Mouse (Mus musculus): ENCODE data around the gene Cyp19a1. TPM values are rescaled to one million over a fixed set of nuclear protein-coding genes. Genes with fewer than 3 reads are reported as not detected.

Gene Cyp19a1
- polyA plus RNA-seq, 1 experiment from 2014 or later: 0.62 TPM

DNA sequence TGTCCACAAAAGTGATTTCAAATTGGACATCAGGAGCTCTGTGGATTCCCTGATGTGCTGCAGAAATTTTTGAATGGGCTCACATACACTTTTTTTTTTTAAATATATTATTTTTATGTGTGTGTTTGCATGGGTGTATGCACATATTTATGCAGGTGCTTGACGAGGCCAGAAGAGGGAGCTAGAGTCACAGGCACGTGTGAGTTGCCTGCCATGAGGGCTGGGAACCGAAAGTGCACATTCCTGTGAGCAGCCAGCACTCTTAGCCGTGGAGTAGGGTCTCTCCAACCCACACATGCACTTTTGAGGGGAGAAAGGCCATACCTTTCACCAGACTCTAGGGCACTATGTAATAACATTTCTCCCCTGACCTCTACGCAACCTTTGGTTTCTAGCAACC is 73.1 kb downstream of the Cyp19a1 start:
- no peak for ATAC-seq
- Histone ChIP-seq H3K27ac (ENCODE audit: low read length) (no peak overlapping the region), H3K9me3 (replicated peaks; ENCODE audit: control insufficient read depth, low read length, poor library complexity, severe bottlenecking) (no peaks in the 10 kb centered on the region), H3K36me3 (ENCODE audit: control insufficient read depth, insufficient read depth, low read length) (no peaks in the 10 kb centered on the region), H3K4me2 (ENCODE audit: low read length) (no peak overlapping the region), H3K4me1 (ENCODE audit: control insufficient read depth, insufficient read depth, low read length) (no peaks in the 10 kb centered on the region), H3K27me3 (ENCODE audit: control insufficient read depth, insufficient read depth, low read depth, low read length) (no peaks in the 10 kb centered on the region), H3K9ac (ENCODE audit: low read depth, low read length) (no peak overlapping the region), H3K4me3 (ENCODE audit: low read depth, low read length) (no peak overlapping the region)
- WGBS: 71% methylated on average over 5 of the region's 5 CpGs

DNA sequence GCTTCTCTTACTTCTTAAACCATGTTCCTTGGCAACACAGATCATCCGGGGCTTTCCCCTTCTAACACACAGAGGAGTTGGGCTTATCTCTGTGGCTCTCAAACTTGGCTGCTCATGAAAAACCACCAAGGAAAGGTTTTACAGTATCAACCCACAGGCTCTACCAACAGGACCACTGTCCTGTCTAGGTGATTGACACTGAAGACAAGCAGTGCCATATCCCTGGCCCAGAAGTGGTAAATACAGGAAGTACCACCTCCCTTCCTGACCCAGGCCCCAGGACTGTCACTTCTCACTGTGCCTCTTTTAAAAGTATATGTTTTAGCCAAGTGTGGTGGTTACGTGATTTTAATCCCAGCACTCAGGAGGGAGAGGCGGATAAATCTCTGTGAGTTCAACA is 76.5 kb downstream of the Cyp19a1 start:
- H3K27ac ChIP-seq (ENCODE audit: low read length): no peak overlapping the region
- WGBS: 78% methylated on average over 3 of the region's 3 CpGs
- H3K9me3 ChIP-seq (replicated peaks; ENCODE audit: control insufficient read depth, low read length, poor library complexity, severe bottlenecking): no peaks in the 10 kb centered on the region
- no peak overlapping the region for H3K9ac ChIP-seq (ENCODE audit: low read depth, low read length)
- no peaks in the 10 kb centered on the region for H3K36me3 ChIP-seq (ENCODE audit: control insufficient read depth, insufficient read depth, low read length)
- no peaks in the 10 kb centered on the region for H3K27me3 ChIP-seq (ENCODE audit: control insufficient read depth, insufficient read depth, low read depth, low read length)
- no peak overlapping the region for H3K4me3 ChIP-seq (ENCODE audit: low read depth, low read length)
- no peak for ATAC-seq
- H3K4me2 ChIP-seq (ENCODE audit: low read length): no peak overlapping the region
- H3K4me1 ChIP-seq (ENCODE audit: control insufficient read depth, insufficient read depth, low read length): no peaks in the 10 kb centered on the region

DNA sequence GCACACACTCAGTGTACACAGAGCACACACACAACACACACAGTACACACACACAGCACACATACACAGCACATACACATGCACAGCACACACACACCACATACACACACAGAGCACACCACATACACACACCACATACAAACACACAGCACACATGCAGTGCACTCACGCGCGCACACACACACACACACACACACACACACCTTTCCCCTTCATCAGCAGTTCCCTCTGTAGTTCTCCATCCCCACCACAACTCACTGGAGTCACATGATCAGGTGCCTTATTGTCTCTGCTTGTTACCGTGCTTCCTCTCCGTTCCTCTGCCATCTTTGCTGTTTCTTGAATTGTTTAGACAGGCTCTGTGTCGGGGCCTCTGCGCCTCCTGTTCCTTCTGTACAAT is 85.4 kb downstream of the Cyp19a1 start:
- 84% methylated on average over 7 of the region's 7 CpGs for WGBS
- Histone ChIP-seq H3K27me3 (ENCODE audit: control insufficient read depth, insufficient read depth, low read depth, low read length) (no peaks in the 10 kb centered on the region), H3K36me3 (ENCODE audit: control insufficient read depth, insufficient read depth, low read length) (no peaks in the 10 kb centered on the region), H3K4me1 (ENCODE audit: control insufficient read depth, insufficient read depth, low read length) (no peaks in the 10 kb centered on the region; the same call in 1 of the 2 replicates), H3K9me3 (replicated peaks; ENCODE audit: control insufficient read depth, low read length, poor library complexity, severe bottlenecking) (no peaks in the 10 kb centered on the region), H3K27ac (ENCODE audit: low read length) (no peak overlapping the region), H3K4me2 (ENCODE audit: low read length) (no peak overlapping the region), H3K4me3 (ENCODE audit: low read depth, low read length) (no peak overlapping the region), H3K9ac (ENCODE audit: low read depth, low read length) (no peak overlapping the region)
- no peak for ATAC-seq

DNA sequence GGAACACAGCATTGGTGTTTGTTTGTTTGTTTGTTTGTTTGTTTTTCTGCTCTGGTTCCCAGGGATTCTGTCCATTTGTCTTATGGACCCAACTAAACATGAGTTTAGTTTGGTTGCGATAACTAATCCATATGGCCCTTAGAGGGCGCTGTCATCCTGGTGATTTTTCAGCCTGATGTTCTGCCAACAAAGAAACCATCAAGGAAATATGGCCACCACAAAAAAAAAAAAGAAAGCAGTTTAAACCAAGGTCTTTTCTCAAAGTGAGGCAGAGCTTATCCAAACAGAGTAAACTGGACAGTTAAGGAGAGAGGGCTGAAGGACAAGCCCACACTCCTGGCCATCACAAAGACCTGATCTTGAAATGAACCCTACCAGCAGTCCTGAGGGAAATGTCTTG is 86.6 kb downstream of the Cyp19a1 start:
- WGBS: 11% methylated on average over 2 of the region's 2 CpGs
- Histone ChIP-seq H3K4me2 (ENCODE audit: low read length) (no peak overlapping the region), H3K4me3 (ENCODE audit: low read depth, low read length) (no peak overlapping the region), H3K9ac (ENCODE audit: low read depth, low read length) (no peak overlapping the region), H3K27ac (ENCODE audit: low read length) (no peak overlapping the region), H3K27me3 (ENCODE audit: control insufficient read depth, insufficient read depth, low read depth, low read length) (no peaks in the 10 kb centered on the region), H3K36me3 (ENCODE audit: control insufficient read depth, insufficient read depth, low read length) (no peaks in the 10 kb centered on the region), H3K9me3 (replicated peaks; ENCODE audit: control insufficient read depth, low read length, poor library complexity, severe bottlenecking) (no peaks in the 10 kb centered on the region), H3K4me1 (ENCODE audit: control insufficient read depth, insufficient read depth, low read length) (no peaks in the 10 kb centered on the region; the same call in 1 of the 2 replicates)
- no peak for ATAC-seq

DNA sequence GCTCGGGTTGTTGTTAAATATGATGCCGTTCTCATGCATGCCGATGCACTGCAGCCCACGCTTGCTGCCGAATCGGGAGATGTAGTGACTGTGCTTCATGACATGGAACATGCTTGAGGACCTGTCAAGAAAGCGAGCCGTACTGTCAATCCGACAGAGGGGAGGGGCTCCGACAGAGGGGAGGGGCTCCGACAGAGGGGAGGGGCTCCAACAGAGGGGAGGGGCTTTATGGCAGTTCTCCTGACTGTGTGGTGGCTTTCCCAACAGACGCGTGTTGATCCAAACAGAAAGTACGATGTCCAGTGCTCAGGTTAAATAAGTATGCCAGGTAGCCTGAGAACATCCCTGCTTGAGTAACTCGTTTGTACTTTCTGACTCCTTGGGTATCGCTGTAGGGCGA is 87.7 kb downstream of the Cyp19a1 start:
- no peaks in the 10 kb centered on the region for H3K27me3 ChIP-seq (ENCODE audit: control insufficient read depth, insufficient read depth, low read depth, low read length)
- WGBS: 76% methylated on average over 17 of the region's 17 CpGs
- H3K36me3 ChIP-seq (ENCODE audit: control insufficient read depth, insufficient read depth, low read length): no peaks in the 10 kb centered on the region
- no peak overlapping the region for H3K4me2 ChIP-seq (ENCODE audit: low read length)
- no peak overlapping the region for H3K9ac ChIP-seq (ENCODE audit: low read depth, low read length)
- no peak overlapping the region for H3K4me3 ChIP-seq (ENCODE audit: low read depth, low read length)
- no peaks in the 10 kb centered on the region; the same call in 1 of the 2 replicates for H3K4me1 ChIP-seq (ENCODE audit: control insufficient read depth, insufficient read depth, low read length)
- no peaks in the 10 kb centered on the region for H3K9me3 ChIP-seq (replicated peaks; ENCODE audit: control insufficient read depth, low read length, poor library complexity, severe bottlenecking)
- no peak for ATAC-seq
- H3K27ac ChIP-seq (ENCODE audit: low read length): no peak overlapping the region

DNA sequence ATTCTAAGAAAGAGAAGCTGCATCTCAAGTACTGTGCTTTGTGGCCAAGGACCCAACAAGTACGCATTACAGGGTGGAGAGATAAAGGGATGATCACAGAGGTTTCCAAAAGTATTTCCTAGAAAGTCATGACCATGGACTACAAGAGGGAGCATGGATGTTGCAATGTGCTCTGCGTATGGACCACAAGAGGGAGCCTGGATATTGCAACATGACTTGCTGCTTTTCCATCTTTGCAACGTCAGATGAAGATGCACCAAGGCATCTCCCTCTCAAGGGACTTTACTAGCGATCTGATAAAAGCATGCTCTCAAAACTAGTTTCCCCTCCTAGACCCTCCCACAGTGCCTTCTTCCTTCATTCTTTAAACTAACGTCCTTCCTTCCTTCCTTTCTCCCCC is 98.4 kb downstream of the Cyp19a1 start:
- H3K4me1 ChIP-seq (ENCODE audit: control insufficient read depth, insufficient read depth, low read length): no peaks in the 10 kb centered on the region
- WGBS: 52% methylated on average over 5 of the region's 5 CpGs
- H3K27me3 ChIP-seq (ENCODE audit: control insufficient read depth, insufficient read depth, low read depth, low read length): no peaks in the 10 kb centered on the region
- no peak overlapping the region for H3K9ac ChIP-seq (ENCODE audit: low read depth, low read length)
- H3K4me3 ChIP-seq (ENCODE audit: low read depth, low read length): no peak overlapping the region
- H3K4me2 ChIP-seq (ENCODE audit: low read length): peak overlapping the region; percentile 26; the same call in 1 of the 2 replicates
- peak; percentile 32; the same call in 1 of the 2 replicates for ATAC-seq
- H3K36me3 ChIP-seq (ENCODE audit: control insufficient read depth, insufficient read depth, low read length): no peaks in the 10 kb centered on the region
- H3K27ac ChIP-seq (ENCODE audit: low read length): no peak overlapping the region
- H3K9me3 ChIP-seq (replicated peaks; ENCODE audit: control insufficient read depth, low read length, poor library complexity, severe bottlenecking): no peaks in the 10 kb centered on the region

DNA sequence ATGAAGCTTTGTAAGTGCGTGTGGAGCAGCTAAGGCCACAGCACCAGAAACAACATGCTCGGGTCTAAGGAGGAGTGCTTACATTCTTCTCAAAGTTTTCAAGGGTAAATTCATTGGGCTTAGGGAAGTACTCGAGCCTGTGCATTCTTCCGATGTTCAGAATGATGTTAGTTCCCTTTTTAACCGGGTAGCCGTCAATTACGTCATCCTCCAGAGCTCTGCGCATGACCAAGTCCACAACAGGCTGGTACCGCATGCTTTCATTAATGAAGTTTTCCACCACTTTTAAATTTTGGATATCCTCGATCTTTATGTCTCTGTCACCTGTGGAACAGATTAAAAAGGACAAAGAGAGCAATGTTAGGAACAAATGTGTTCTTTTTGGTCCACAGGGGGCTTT is 99.5 kb downstream of the Cyp19a1 start:
- no peaks in the 10 kb centered on the region for H3K36me3 ChIP-seq (ENCODE audit: control insufficient read depth, insufficient read depth, low read length)
- WGBS: 87% methylated on average over 10 of the region's 10 CpGs
- no peaks in the 10 kb centered on the region for H3K4me1 ChIP-seq (ENCODE audit: control insufficient read depth, insufficient read depth, low read length)
- H3K27ac ChIP-seq (ENCODE audit: low read length): no peak overlapping the region
- H3K27me3 ChIP-seq (ENCODE audit: control insufficient read depth, insufficient read depth, low read depth, low read length): no peaks in the 10 kb centered on the region
- no peak overlapping the region for H3K4me2 ChIP-seq (ENCODE audit: low read length)
- ATAC-seq: no peak
- H3K9ac ChIP-seq (ENCODE audit: low read depth, low read length): no peak overlapping the region
- H3K4me3 ChIP-seq (ENCODE audit: low read depth, low read length): no peak overlapping the region
- H3K9me3 ChIP-seq (replicated peaks; ENCODE audit: control insufficient read depth, low read length, poor library complexity, severe bottlenecking): no peaks in the 10 kb centered on the region

DNA sequence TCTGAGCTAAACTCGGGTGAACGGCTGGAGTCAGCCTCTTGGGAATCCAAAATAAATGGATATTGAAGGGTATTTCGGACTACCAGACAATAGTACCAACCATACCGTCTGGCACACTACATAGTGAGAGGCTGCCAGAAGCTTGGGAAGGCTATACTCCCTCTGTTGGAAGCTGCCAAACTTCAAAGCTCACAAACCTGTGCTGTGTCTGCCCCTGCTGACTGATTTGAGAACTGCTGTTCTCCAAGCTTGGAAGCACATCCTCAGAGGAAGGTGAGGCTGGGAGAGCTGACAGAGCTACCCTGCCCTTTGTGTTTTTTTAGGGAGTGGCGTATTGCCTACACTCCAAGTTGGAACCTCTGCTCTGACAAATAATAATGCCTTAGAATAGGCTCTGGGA is 104.8 kb downstream of the Cyp19a1 start:
- Histone ChIP-seq H3K27me3 (ENCODE audit: control insufficient read depth, insufficient read depth, low read depth, low read length) (no peaks in the 10 kb centered on the region), H3K4me3 (ENCODE audit: low read depth, low read length) (no peak overlapping the region), H3K36me3 (ENCODE audit: control insufficient read depth, insufficient read depth, low read length) (no peaks in the 10 kb centered on the region), H3K4me1 (ENCODE audit: control insufficient read depth, insufficient read depth, low read length) (no peaks in the 10 kb centered on the region), H3K27ac (ENCODE audit: low read length) (no peak overlapping the region), H3K4me2 (ENCODE audit: low read length) (no peak overlapping the region), H3K9me3 (replicated peaks; ENCODE audit: control insufficient read depth, low read length, poor library complexity, severe bottlenecking) (peaks cover 2% of the 10 kb centered on the region; the same call in 1 of the 2 replicates), H3K9ac (ENCODE audit: low read depth, low read length) (no peak overlapping the region)
- ATAC-seq: no peak
- 74% methylated on average over 5 of the region's 5 CpGs for WGBS

DNA sequence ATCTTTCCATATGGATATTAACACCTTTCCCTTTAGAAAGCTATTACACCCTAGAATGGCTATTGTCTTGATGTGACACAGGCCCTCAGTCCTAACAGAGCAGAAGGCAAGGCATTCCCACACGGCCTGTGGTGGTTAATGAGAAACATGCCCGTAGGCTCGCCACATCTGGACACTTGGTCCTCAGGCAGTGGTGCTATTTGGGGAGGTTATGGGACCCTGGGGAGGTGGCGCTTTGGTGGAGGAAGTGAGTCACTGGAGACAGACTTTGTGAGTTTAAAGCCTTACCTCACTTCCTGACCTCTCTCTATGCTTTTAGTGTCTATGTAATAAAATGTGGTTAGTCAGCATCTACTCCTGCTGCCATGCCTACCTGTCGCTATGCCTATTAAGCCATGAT is 114.2 kb downstream of the Cyp19a1 start:
- ATAC-seq: no peak
- H3K4me1 ChIP-seq (ENCODE audit: control insufficient read depth, insufficient read depth, low read length): no peaks in the 10 kb centered on the region
- no peak overlapping the region for H3K4me3 ChIP-seq (ENCODE audit: low read depth, low read length)
- no peaks in the 10 kb centered on the region for H3K27me3 ChIP-seq (ENCODE audit: control insufficient read depth, insufficient read depth, low read depth, low read length)
- no peak overlapping the region for H3K27ac ChIP-seq (ENCODE audit: low read length)
- H3K9ac ChIP-seq (ENCODE audit: low read depth, low read length): no peak overlapping the region
- no peaks in the 10 kb centered on the region for H3K36me3 ChIP-seq (ENCODE audit: control insufficient read depth, insufficient read depth, low read length)
- no peaks in the 10 kb centered on the region for H3K9me3 ChIP-seq (replicated peaks; ENCODE audit: control insufficient read depth, low read length, poor library complexity, severe bottlenecking)
- no peak overlapping the region for H3K4me2 ChIP-seq (ENCODE audit: low read length)
- WGBS: 90% methylated on average over 5 of the region's 5 CpGs

DNA sequence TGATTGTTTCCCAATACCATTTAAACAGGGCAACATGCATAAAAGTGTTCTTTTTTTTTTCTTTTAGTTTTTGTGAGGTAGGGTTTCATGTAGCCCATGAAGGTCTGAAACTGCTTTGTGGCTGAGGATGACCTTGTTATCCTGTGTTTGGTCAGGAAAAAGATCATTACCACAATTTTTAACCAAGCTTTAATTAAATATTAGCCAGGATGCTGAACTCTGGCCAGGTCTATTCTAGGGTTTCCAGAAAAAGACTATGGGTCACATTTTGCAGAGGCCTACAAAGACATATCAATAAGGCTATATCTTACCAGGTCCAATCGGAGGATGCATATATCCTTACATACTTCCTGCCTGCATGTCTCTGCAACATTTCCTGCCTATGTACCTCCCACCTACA is 128.7 kb downstream of the Cyp19a1 start:
- Histone ChIP-seq H3K36me3 (ENCODE audit: control insufficient read depth, insufficient read depth, low read length) (no peaks in the 10 kb centered on the region), H3K4me1 (ENCODE audit: control insufficient read depth, insufficient read depth, low read length) (no peaks in the 10 kb centered on the region), H3K9ac (ENCODE audit: low read depth, low read length) (no peak overlapping the region), H3K27ac (ENCODE audit: low read length) (no peak overlapping the region), H3K4me3 (ENCODE audit: low read depth, low read length) (no peak overlapping the region), H3K9me3 (replicated peaks; ENCODE audit: control insufficient read depth, low read length, poor library complexity, severe bottlenecking) (no peaks in the 10 kb centered on the region), H3K27me3 (ENCODE audit: control insufficient read depth, insufficient read depth, low read depth, low read length) (no peaks in the 10 kb centered on the region), H3K4me2 (ENCODE audit: low read length) (no peak overlapping the region)
- WGBS: 93% methylated on average over 1 of the region's 1 CpGs
- no peak for ATAC-seq
